Mouse (Mus musculus) layer of hippocampus, adult 9-11 months (tissue): Measurements from ENCODE around the gene Frem1.

Experiments used
- DNase-seq: peaks from one replicate; pipeline ENCODE4 v3.0.0; 2022

Gene Frem1

GRCm38 (mm10) chr4:82867731-82868445 is 184.3 kb downstream of the Frem1 start:
- no peak for DNase-seq

DNA sequence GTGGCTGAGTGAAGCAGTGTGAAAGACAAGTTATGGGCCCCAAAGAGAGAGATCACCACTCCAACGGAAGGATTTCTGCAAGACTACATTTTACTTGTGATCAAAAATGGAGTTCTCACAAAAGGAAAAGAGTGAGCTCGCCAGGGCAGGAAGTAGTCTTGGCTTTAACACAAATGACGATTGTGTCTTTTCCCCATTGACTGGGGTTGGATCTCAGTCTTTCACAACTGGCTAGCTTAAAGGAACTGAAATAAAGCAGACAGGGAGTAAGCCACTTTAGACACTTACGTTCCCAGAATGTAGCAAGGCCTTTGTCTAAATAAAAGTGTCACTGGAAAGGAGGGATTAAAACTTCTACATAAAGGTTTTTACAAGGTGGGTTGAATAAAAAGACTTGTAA is 185.0 kb downstream of the Frem1 start:
- DNase-seq, result no peak

GRCm38 (mm10) chr4:82864974-82865699 is 187.0 kb downstream of the Frem1 start:
- no peak for DNase-seq

GRCm38 (mm10) chr4:82863316-82863715 is 188.8 kb downstream of the Frem1 start:
- DNase-seq, result peak; percentile 35

GRCm38 (mm10) chr4:82861451-82861850 is 190.7 kb downstream of the Frem1 start:
- no peak for DNase-seq

- no peak for DNase-seq
These were observed 191.6 kb downstream of the Frem1 start for GRCm38 (mm10) chr4:82860566-82860965.

DNA sequence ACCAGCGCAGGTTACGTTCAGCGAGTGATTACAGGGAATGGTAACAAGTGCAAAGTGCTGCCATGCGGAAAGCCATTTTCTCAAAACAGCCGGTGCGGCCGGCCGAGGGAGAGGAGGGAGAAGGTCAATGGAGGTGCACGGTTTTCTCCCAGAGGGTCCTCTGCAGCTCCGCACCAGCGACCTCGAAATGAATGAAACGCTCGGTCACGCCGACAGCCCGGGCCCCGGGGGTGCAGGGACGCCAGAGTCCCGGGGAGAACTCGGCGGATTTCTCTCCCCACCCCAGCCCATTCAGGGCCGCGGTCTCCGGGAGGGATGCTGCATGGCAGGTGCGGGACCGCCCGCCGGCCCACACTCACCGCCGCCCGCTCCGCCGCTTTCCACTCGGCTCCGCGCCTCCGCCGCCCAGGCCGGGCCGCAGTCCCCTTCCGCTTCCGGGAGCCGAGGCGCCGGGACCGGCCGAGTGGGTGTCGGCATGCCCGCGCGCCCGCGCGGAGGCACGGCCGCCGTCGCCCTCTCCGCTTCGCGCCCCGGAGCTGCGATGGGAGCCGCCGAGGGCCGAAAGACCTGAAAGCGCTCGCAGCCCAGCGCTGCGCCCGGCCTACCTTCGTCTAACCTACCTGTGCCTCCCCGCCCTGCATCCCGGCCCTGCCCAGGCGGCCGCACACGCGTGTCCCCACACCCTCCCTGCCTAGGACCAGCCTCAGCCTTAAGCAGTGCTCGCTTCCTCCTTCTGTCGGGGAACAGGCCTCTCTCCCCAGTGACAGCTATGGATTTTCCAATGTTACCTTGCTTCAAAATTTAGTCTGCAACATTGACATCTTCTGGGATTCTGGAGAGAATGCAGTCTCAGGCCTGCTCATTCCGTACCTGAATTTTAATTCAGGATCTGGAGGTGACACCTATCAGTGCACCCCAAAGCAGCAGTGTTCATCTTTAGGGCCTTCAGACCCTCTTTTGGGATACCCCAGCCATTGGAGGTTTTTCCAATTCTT is 192.7 kb downstream of the Frem1 start, which contains the start of gene Zdhhc21:
Gene Zdhhc21 (minus strand): TSS at position 828 of the 995 bp plus-strand sequence.
- DNase-seq, result peak; percentile 65

DNA sequence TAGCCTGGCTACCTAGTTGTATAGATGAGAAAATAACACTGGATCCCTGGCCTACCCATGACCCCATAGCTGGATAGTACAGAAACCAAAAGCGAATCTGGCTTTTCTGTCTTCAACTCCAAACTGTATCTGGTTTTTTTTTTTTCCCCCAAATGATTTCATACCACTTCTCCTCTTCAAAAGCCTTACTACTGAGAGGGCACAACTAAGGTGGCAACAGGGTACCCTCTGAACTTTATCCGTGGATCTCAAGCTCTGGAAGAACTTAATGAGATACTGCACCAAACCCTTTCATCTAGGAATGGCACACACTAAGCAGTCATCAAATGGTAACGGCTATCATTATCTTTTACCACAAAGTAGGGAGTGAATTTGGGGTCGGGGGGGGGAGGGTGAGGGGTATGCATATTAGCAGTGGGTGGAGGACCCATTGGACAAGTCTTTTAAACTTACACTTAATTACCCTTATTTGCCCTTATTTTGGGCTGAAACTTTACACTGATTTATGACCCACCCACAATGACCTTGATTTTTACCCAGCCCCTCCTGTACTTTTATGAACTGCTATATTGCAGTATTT is 193.6 kb downstream of the Frem1 start:
- no peak for DNase-seq

DNA sequence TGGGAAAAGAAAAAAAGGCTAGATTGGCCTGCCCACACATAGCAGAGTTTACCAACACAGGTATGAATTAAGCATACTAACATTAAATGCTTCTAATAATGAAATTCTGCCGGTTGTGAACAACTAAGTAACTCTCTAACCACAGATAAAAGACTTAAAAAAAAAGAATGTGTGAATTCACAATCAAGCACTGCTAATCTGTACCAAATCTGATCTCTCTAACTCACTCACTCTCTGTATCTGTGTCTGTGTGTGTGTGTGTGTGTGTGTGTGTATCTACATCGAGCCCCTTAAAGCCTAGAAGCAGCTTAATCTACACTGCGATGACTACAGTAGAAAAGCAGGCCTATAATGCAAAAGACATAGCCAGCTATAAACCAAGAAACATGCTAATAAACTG is 195.2 kb downstream of the Frem1 start:
- no peak for DNase-seq

GRCm38 (mm10) chr4:82853809-82854208 is 198.3 kb downstream of the Frem1 start:
- DNase-seq, result no peak

- no peak for DNase-seq
These were observed 203.4 kb downstream of the Frem1 start for GRCm38 (mm10) chr4:82848552-82849234.
